Mouse (Mus musculus) right cerebral cortex, adult 2 months (tissue): ENCODE measurements at regions not wholly inside any gene's neighbourhood (a gene's known extent, or its start where the extent isn't known, plus 50 kb on each side); places are given as distances from the start of the nearest gene placed in this dataset.
A peak's percentile ranks its signal among the peaks of the same experiment; 100 is the strongest.
"Not testable (repeated sequence)": the region's sequence is repeated elsewhere in the genome, so short reads cannot be mapped to it uniquely, and the experiment has no call there.

Experiments
- DNase-seq, 2 experiments: peaks; one replicate each; pipeline ENCODE4 v3.0.0; 2021 to 2022; ENCODE audit warnings: low spot score in 2 of 2

GRCm38 (mm10) chr11:7705312-7705764 is 491.6 kb upstream of the Igfbp3 start:
- DNase-seq, result peak; percentile 22 to 40

- DNase-seq, result no peak
Measured at GRCm38 (mm10) chr11:7697591-7697990, 483.9 kb upstream of the Igfbp3 start.

DNA sequence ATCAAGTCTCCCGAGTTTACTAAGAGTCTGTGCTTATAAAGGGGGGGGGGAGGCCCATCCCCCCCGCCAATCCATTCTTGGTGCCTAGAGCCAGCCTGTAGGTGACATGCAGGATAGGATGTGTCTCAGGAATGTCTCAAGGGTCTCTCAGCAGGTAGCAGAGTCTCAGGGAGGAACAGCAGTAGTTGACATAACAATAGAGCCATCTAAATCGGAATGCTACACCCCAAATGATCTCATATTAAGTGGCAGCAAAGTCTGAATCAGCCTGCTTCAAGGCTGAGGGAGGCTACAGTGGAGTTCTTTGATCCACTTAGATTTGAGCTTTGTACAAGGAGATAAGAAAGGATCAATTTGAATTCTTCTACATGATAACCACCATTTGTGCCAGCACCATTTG is 476.0 kb upstream of the Igfbp3 start:
- not testable (repeated sequence) for DNase-seq

GRCm38 (mm10) chr11:7672821-7673220 is 459.1 kb upstream of the Igfbp3 start:
- DNase-seq, result no peak

- peak; percentile 19 to 59 for DNase-seq
Measured at GRCm38 (mm10) chr11:7630637-7631036, 416.9 kb upstream of the Igfbp3 start.

- DNase-seq, result peak; percentile 5 to 6
Measured at GRCm38 (mm10) chr11:7625256-7625655, 411.5 kb upstream of the Igfbp3 start.

DNA sequence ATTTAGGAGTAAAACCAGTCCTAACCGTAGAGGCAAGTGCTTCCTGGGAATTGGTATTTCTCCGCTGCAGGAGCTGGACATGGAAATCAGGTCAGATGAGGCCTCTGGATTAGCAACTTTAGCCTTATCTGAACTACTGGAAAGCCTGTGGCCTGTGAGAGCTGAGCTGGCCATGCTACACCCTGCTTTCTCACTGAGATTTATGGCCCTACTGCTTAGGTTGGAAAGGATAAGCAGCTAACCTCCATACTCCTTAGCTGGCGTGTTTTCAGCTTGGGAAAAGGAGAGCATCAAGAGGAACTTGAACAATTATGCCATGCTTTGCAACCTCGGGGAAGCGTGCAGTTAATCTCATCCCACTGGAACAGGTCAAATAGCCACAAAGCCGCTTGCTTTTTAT is 406.6 kb upstream of the Igfbp3 start:
- DNase-seq, result no peak

DNA sequence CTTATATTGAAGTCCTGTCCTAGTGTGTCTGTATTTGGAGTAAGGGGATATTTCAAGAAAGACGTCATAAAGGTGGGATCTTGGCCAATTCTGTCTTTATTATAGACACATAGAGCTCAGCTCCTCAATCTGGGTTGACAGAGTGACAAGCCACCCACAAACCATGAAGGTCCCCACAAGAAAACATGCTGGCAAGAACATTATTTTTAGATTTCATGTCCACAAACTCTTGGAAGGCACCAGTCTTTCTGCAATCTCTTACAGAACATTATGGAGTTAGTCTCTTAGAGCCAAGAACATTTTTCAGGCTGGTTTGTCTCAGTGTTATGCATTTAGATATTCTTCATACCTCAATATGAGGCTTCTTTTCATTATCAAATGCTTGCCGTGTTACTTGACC is 397.0 kb upstream of the Igfbp3 start:
- no peak for DNase-seq

DNA sequence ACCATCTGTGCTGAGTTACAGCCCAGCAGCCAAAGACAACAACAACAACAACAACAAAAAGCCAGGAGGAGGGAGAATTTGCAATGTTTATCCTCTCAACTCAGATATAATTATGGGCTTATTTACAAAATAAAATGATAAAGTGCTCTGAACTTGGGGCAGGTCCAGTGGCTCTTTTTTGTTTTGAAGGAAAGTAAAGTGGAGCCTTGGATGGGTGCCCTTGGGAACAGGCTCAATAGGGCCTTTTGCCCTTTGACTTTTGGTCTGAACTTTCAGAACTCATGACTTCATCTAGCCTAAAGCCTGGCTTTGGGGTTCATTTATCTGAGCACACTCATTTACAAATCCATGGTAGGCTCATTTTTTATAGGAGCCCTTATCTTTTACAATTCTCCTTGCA is 396.2 kb upstream of the Igfbp3 start:
- DNase-seq, result no peak

- DNase-seq, result no peak
Measured at GRCm38 (mm10) chr11:7606652-7607051, 392.9 kb upstream of the Igfbp3 start.

DNA sequence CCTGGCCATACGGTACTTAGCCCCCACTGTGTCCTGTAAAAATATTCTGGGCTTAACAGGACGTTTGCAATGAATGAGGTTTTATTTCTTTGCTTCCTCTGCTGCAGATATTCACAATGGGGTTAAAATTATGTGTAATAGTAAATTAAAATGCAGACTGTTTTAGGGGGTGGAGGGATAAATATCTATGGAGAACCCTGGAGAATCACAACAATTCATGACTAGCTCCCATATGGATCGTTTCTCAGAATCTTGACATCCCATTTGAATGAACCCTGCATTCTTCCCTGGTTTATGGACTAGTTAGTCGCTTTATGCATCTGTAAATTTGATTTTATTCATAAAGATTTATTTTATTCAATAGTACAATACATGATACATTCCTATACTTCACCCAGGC is 378.3 kb upstream of the Igfbp3 start:
- no peak for DNase-seq

DNA sequence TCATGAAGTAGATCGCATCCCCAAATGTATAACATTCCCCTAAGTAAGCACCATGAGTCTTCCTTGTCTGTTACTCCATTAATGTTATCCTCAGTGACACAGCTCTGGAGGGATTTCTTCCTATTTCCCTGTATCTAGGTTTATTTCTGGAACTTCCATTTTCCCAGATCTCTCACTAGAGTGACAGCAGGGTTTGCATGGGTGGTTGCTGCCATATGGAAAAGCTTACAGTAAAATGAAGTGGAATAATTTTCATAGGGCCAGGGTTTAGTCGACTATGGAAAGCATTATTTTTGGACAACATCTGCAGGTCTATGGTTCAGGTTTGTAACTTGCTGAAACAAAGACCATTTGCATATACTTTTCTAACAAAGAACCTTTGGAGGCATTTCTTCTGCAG is 369.6 kb upstream of the Igfbp3 start:
- peak; percentile 13 to 21 for DNase-seq

DNA sequence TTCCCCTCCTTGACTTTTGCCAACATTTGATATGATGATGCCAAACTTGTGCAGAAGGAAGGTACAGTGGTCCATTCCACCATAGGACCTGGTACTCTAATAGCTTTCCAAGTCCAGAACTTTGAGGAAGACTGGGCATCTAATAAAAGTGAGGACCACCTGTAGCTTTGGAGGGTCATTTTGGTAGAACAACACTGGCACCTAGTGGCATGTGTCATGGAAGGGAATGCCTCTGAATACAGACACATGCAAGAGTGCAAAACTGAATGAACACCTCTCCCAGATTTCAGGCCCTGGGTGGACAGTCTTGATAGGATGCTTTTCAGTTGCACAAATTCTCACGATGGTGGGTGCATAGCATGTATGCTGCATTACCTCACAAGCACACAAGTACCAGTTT is 354.8 kb upstream of the Igfbp3 start:
- peak; percentile 10 to 11 for DNase-seq

- DNase-seq, result no peak
Measured at GRCm38 (mm10) chr11:7562029-7562428, 348.3 kb upstream of the Igfbp3 start.

DNA sequence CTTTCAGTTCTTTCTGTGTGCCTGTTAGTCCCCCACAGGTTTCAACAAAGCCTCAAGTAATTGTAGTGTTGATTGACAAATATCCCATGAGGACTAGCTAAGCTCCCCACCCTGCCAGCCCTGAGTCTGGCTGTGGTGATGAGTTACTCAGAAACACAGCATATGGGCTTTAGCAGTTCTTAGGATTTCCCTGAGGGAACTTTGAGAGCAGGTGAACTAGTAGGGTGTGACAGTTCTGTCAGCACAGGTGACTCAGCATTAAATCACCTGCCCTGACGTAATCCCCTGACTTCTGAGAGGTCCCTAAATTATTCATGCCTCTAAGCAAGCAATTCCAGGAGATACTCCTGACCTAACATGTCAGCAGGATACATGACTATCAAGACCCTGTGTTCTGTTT is 347.7 kb upstream of the Igfbp3 start:
- no peak for DNase-seq

DNA sequence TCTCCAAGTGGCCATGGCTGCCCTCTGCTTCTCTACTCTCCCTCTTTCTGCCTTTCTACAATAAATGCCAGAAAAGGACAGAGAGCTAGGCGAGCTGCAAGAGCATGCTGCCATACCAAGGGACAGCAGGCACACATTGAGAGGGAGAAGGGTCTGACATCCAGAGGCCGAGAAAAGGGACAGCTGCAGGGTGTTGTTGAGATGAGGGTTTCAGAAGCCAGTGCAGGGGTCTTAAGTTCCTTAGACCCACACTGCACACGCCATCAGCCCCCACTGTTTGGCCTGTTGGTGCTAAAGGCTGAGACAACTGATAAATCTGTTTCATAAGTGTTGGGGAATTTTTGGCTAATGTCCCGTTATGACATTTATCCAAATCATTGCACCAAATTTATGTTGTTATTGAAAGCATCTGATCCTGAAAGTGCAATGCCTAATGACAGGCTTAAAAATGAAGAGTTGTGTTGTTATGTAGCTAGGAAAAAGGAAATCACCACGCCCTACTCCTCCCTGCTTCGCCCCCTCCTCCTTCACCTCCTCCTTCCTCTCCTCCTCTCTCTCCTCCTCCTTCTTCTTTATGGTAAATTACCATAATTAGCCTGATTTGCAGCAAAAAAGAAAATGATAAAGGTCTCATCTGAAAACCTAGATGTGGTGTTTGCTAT is 342.0 kb upstream of the Igfbp3 start:
- DNase-seq, result no peak

- DNase-seq, result no peak
Measured at GRCm38 (mm10) chr11:7552154-7552553, 338.4 kb upstream of the Igfbp3 start.

- no peak for DNase-seq
Measured at GRCm38 (mm10) chr11:7547796-7548195, 334.1 kb upstream of the Igfbp3 start.

DNA sequence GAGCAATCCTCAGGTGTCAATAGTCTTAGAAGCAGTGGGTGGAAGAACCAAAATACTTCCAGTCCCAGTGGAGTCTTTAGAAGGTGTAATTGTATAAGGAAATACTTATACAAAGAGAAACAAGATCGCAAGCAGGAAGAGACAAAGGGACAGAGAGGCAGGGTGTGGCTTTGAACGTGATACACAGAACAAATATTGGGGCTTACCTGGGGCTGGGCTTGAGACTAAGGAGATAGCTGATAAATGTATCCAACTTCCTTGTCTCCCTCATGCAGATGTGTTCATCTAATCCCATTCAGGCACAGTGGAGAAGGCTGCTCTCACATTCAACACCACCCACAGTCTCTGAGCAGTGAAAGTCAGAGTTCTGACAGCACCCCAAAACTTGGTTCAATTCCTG is 331.9 kb upstream of the Igfbp3 start:
- no peak for DNase-seq

DNA sequence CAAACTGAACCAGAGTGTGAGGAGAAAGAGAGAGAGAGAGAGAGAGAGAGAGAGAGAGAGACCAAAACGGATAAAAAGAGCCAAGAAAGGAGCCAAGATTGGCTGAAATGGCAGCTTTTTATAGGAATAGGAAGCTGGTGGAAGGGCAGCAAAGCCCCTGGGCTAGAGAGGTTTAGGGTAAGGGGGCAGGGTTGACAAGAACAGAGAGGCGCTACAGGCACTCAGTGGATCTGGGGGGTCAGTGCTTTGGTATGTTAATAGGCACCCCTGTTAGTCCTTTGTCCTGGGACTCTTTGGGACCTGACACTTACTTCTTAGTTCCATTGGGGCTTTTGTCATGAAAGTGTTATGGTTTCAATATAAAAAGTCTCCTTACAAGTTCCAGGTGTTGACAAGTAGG is 320.9 kb upstream of the Igfbp3 start:
- no peak for DNase-seq

DNA sequence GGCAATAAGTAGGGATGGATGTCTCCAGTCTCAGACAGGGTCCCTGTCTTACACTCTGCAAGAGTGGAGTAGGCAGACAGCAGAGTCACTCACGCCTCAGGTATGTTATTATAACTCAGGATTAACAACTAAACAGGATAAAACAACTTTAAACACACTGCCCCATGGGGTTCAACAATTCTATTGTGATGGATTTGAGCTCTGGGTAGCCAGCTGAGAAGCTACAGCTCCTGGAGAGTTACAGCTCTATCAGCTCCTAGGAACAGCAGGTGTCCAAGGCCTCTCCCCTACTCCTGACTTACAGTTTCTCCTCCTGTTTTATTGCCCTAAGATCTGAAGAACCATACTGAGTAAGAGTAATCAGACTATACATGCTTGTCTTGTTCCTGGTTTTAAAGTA is 319.6 kb upstream of the Igfbp3 start:
- DNase-seq, result no peak

DNA sequence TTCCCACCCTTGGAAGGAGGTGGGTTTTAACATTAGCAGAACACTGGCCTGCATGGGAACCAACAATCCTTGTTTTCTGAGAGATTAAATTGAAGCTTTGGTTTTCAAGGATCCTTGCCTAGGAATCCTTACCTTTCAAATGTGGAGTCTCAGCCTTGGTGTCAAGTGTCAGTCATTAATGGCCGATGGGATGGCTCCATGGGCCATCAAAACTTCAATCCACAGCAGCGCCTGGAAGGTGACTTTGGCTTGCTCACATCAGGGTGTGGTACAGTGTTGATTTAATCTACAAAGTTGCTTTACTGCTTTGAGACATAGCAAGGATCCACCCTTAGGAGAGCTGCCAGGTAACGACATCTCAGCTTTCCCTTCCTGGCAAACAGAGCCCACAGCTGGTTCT is 318.1 kb upstream of the Igfbp3 start:
- no peak for DNase-seq

GRCm38 (mm10) chr11:7530482-7531148 is 316.9 kb upstream of the Igfbp3 start:
- no peak for DNase-seq

DNA sequence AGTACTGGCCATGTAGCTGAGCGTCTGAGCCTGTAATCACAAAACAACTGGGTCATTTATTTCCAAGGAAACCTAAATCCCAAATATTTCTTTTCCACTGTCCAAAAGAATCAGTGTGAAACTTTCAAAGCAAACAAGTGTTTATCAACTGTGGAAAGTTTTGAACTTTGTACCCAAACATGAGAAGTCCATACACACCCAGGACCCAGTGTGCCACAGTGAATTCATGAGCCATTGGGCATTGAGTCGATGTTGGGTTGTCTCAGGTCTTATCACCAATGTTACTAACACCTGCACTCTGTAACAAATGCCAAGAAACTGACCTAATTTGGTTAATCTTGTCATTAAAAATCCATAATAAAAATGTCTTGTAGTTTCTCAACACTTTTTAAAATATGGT is 305.8 kb upstream of the Igfbp3 start:
- DNase-seq, result no peak
